Mouse (Mus musculus) lung, postnatal 0 days (tissue): ENCODE measurements around the gene Islr2.
"Not testable (repeated sequence)": the region's sequence is repeated elsewhere in the genome, so short reads cannot be mapped to it uniquely, and the experiment has no call there.

Source experiments
- CTCF ChIP-seq: IDR thresholded peaks from 2 replicates; pipeline ENCODE4 v1.5.1; 2016; ENCODE audit warnings: antibody characterized with exemption, mild to moderate bottlenecking
- EP300 ChIP-seq: IDR thresholded peaks from 2 replicates; pipeline ENCODE4 v1.6.1; 2016; ENCODE audit warnings: antibody characterized with exemption, mild to moderate bottlenecking, control low read depth

DNA sequence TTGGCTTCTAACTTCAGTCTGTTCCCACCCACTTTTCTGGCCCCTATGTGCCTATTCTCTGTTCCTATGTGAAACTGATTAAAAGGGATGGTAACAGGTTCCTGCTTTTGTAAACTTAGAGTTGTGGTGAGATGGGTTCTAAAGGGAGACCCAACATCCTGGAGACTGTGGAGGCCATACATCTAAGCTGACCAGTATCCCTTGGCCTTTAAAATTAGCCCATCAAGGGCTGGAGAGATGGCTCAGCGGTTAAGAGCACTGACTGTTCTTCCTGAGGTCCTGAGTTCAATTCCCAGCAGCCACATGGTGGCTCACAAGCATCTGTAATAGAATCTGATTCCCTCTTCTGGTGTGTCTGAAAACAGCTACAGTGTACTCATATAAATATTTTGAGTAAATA, 46.6 kb upstream of the Islr2 start:
- TF ChIP-seq EP300, CTCF: not testable (repeated sequence)
